Mouse (Mus musculus) forebrain, postnatal 0 days (tissue): ENCODE data around the gene Lrr1. TPM values are rescaled to one million over a fixed set of nuclear protein-coding genes. Genes with fewer than 3 reads are reported as not detected.
A peak's percentile ranks its signal among the peaks of the same experiment; 100 is the strongest.

ENCODE experiments used
- ATAC-seq: fragments of 200-750 bp; cut with Nextera tagmentation; 2 replicates; pipeline ENCODE4 v1.8.0; 2017; ENCODE audit warnings: mild to moderate bottlenecking, moderate library complexity
- DNase-seq: peaks from one replicate; pipeline ENCODE4 v3.0.0-alpha.2; 2015
- H3K27ac ChIP-seq: fragments of 300-500 bp; sonication (generic); 2 replicates; pipeline ENCODE4 v1.5.1; 2014; ENCODE audit warnings: low read depth, mild to moderate bottlenecking, antibody characterized with exemption, low read length, moderate library complexity, mixed read lengths
- H3K27me3 ChIP-seq: fragments of 300-500 bp; sonication (generic); 2 replicates; pipeline ENCODE4 v1.6.1; 2014; ENCODE audit warnings: mild to moderate bottlenecking, low read length, mixed read lengths; ENCODE audit not compliant: insufficient read depth
- H3K36me3 ChIP-seq: fragments of 300-500 bp; sonication (generic); 2 replicates; pipeline ENCODE4 v1.6.1; 2014; ENCODE audit warnings: mild to moderate bottlenecking, moderate library complexity; ENCODE audit not compliant: insufficient read depth
- H3K4me1 ChIP-seq: fragments of 300-500 bp; sonication (generic); 2 replicates; pipeline ENCODE4 v1.6.1; 2014; ENCODE audit warnings: antibody characterized with exemption; ENCODE audit not compliant: insufficient read depth
- H3K4me2 ChIP-seq: fragments of 300-500 bp; sonication (generic); 2 replicates; pipeline ENCODE4 v1.6.1; 2014; ENCODE audit warnings: low read depth, mild to moderate bottlenecking, moderate library complexity
- H3K4me3 ChIP-seq: fragments of 300-500 bp; sonication (generic); 2 replicates; pipeline ENCODE4 v1.5.1; 2014; ENCODE audit warnings: low read depth, low read length, mixed read lengths
- H3K9ac ChIP-seq: fragments of 300-500 bp; sonication (generic); 2 replicates; pipeline ENCODE4 v1.6.1; 2014; ENCODE audit warnings: mild to moderate bottlenecking
- H3K9me3 ChIP-seq: fragments of 300-500 bp; sonication (generic); 2 replicates; pipeline ENCODE4 v1.6.1; 2016; ENCODE audit warnings: low read length
- CTCF ChIP-seq: sonication (generic); IDR thresholded peaks from 2 replicates; pipeline ENCODE4 v1.5.1; 2016; ENCODE audit warnings: antibody characterized with exemption, control low read depth, low read depth
- WGBS: fragments of 180-500 bp; shearing (Covaris S2); extraction: QIAGEN DNeasy Blood & Tissue Kit; methylation state at CpG from one replicate; pipeline ENCODE4 v1.1.7; 2014; 5-methylcytosine and 5-hydroxymethylcytosine counted together
- polyA plus RNA-seq: library from polyadenylated mRNA; unstranded; fragments of >200 nt; fragmentation: Nextera tagmentation; extraction: Ambion mirVana; gene quantifications from 2 replicates; pipeline ENCODE4 v1.2.1, GENCODE M21; 2015
- total RNA-seq: library from RNA; depleted of rRNA; stranded (reverse); fragments of >200 nt; gene quantifications from 2 replicates; pipeline ENCODE4 v1.2.3, GENCODE M21; 2014; rRNA removed

The Lrr1 gene
- total RNA-seq (0.71 and 0.85 TPM in 2 replicates), polyA plus RNA-seq (2.3 and 3.6 TPM in 2 replicates)

- Histone ChIP-seq H3K27me3 (no peaks in the 10 kb centered on the region), H3K27ac (peak within 1 kb of the TSS; percentile 50; the same call in 1 of the 2 replicates), H3K9me3 (no peaks in the 10 kb centered on the region), H3K9ac (peak within 1 kb of the TSS; percentile 79), H3K4me3 (peak within 1 kb of the TSS; percentile 69), H3K4me1 (0 out of 2 replicates have a peak, but pooled peaks cover 5% of the 10 kb centered on the region), H3K36me3 (no peaks in the 10 kb centered on the region), H3K4me2 (peak within 1 kb of the TSS; percentile 94)
- DNase-seq = peak; percentile 92
- ATAC-seq = peak; percentile 93
- under 1% methylated on average over 40 of the region's 40 CpGs for WGBS
- 0 out of 2 replicates have a peak, but pooled peaks have one; percentile 1 for TF ChIP-seq CTCF
Measured at GRCm38 (mm10) chr12:69168461-69169106, at the start of gene Lrr1. Lrr1 (plus strand) TSS chr12:69168814.

DNA sequence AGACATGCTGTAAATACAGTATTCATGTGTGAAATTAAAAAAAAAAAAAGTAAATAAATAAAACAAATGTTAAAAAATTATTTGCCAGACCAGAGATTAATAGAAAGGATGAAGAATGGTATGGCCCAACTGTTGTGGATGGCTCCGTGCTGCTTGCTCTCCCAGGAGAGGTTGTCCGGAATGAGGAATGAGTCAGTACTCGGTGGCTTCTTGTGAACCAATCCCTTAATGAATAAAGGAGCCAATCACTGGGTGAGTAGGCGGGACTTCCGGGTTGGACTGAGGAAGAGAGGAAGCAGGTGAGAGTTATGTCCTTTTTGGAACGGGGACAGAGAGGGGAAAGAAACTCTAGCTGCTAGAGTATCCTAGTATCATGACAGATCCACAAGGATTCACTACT is 48.7 kb upstream of the Lrr1 start:
- 89% methylated on average over 6 of the region's 6 CpGs for WGBS
- no peak overlapping the region for H3K4me3 ChIP-seq

DNA sequence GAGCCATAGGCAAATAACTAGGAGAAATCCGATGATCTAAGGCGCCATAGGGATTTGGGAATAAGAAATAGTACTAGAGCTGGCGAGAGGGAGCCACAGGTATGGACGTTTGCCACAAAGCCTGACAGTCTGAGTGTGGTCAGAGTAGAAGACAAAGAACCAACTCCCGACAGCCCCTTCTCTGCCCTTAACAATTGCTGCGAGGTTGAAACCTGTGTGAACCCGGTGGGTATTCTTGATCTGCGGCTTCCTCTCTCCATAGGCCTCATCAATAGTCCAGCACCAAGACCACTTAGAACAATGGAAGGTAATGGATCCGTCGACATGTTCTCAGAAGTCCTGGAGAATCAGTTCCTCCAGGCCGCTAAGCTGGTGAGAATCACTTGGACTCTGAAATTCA is 45.8 kb upstream of the Lrr1 start:
- WGBS = 92% methylated on average over 11 of the region's 11 CpGs
- Histone ChIP-seq H3K9ac (no peak overlapping the region), H3K27ac (no peak overlapping the region), H3K36me3 (no peaks in the 10 kb centered on the region), H3K4me3 (no peak overlapping the region), H3K4me1 (no peaks in the 10 kb centered on the region), H3K4me2 (no peak overlapping the region), H3K9me3 (no peaks in the 10 kb centered on the region), H3K27me3 (no peaks in the 10 kb centered on the region)
- TF ChIP-seq CTCF = no peak
- ATAC-seq (no peak), DNase-seq (no peak)

More for the DNA sequence above, 48.7 kb upstream of the Lrr1 start:
- Histone ChIP-seq H3K9me3 (no peaks in the 10 kb centered on the region), H3K27ac (no peak overlapping the region), H3K9ac (no peak overlapping the region), H3K4me1 (no peaks in the 10 kb centered on the region), H3K4me2 (no peak overlapping the region), H3K27me3 (no peaks in the 10 kb centered on the region; the same call in 1 of the 2 replicates), H3K36me3 (no peaks in the 10 kb centered on the region)
- no peak for TF ChIP-seq CTCF
- ATAC-seq (no peak), DNase-seq (no peak)

DNA sequence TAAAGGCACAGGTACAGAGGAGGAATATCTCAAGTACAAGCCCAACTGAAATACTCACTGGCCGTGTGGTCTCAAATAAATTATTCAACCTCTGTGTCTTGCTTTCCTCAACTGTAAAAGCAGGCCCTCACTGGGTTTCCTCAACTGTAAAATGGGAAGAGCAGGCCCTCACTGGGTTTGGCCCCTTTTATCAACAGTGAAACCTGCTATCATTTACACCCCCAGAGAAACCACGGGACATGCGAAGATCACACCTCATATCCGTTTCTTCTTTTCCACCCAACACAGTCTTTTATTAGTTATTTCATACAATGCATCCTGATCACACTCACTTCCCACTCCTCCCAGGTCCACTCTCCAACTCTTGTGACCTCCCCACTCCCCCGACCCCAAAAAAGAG is 43.5 kb upstream of the Lrr1 start:
- no peak for TF ChIP-seq CTCF
- WGBS = 93% methylated on average over 5 of the region's 5 CpGs
- Histone ChIP-seq H3K9ac (no peak overlapping the region), H3K36me3 (no peaks in the 10 kb centered on the region), H3K27ac (no peak overlapping the region), H3K4me3 (no peak overlapping the region), H3K9me3 (no peaks in the 10 kb centered on the region), H3K4me1 (no peaks in the 10 kb centered on the region), H3K27me3 (no peaks in the 10 kb centered on the region), H3K4me2 (no peak overlapping the region)
- DNase-seq = no peak
- ATAC-seq = no peak

DNA sequence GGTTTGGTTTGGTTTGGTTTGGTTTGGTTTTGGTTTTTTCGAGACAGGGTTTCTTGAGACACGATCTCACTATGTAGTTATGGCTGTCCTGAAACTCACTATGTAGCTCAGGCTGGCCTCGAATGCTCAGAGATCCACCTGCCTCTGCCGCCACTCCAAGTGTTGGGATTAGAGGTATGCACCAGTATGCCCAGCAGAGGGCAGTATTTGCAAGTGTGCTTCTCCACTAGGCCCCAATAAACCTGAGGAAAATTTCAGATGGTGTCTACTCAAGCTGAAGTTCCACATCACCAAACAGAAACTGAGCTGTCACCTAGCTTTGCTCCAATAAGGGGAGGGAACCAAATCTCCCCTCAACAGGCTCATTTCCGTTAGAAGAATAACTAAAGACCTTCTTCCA is 41.4 kb upstream of the Lrr1 start:
- DNase-seq = no peak
- no peak for ATAC-seq
- H3K9ac ChIP-seq = no peak overlapping the region
- H3K9me3 ChIP-seq = no peaks in the 10 kb centered on the region
- peak; percentile 34 for TF ChIP-seq CTCF
- H3K4me2 ChIP-seq = no peak overlapping the region
- no peak overlapping the region for H3K4me3 ChIP-seq
- H3K4me1 ChIP-seq = no peaks in the 10 kb centered on the region
- no peak overlapping the region for H3K27ac ChIP-seq
- H3K36me3 ChIP-seq = no peaks in the 10 kb centered on the region
- no peaks in the 10 kb centered on the region for H3K27me3 ChIP-seq
- WGBS = 94% methylated on average over 5 of the region's 5 CpGs

- DNase-seq = no peak
- TF ChIP-seq CTCF = no peak
- no peaks in the 10 kb centered on the region for H3K4me1 ChIP-seq
- H3K4me3 ChIP-seq = no peak overlapping the region
- H3K9me3 ChIP-seq = no peaks in the 10 kb centered on the region
- H3K27ac ChIP-seq = no peak overlapping the region
- H3K4me2 ChIP-seq = no peak overlapping the region
- WGBS = 87% methylated on average over 3 of the region's 3 CpGs
- H3K27me3 ChIP-seq = no peaks in the 10 kb centered on the region
- no peak for ATAC-seq
- H3K9ac ChIP-seq = no peak overlapping the region
- no peaks in the 10 kb centered on the region for H3K36me3 ChIP-seq
Measured at GRCm38 (mm10) chr12:69127626-69128025, 41.0 kb upstream of the Lrr1 start.

- WGBS = 44% methylated on average over 18 of the region's 18 CpGs
- no peaks in the 10 kb centered on the region for H3K36me3 ChIP-seq
- no peaks in the 10 kb centered on the region for H3K27me3 ChIP-seq
- TF ChIP-seq CTCF = no peak
- H3K27ac ChIP-seq = no peak overlapping the region
- 0 out of 2 replicates have a peak overlapping the region, but pooled peaks have one; percentile 10 for H3K4me2 ChIP-seq
- no peak overlapping the region for H3K9ac ChIP-seq
- no peak overlapping the region for H3K4me3 ChIP-seq
- DNase-seq = no peak
- H3K9me3 ChIP-seq = no peaks in the 10 kb centered on the region
- H3K4me1 ChIP-seq = no peaks in the 10 kb centered on the region
- ATAC-seq = no peak
Measured at GRCm38 (mm10) chr12:69129634-69130310, 38.8 kb upstream of the Lrr1 start.
